Comparison of ENCODE assay signal across 8 mouse cellular contexts in genomic region chr2:73463431-73464194, GRCm38 (mm10).
DNase-seq lines count a peak whose midpoint lies in the region; ATAC-seq and TF ChIP-seq lines count a peak whose summit lies in the region.

No protein-coding gene starts in this region.

- ATAC-seq in embryonic facial prominence, embryonic 15.5 days (ENCODE audit: insufficient number of reproducible peaks, low FRiP score, low TSS enrichment, low read depth): no peak
- no peak for ATAC-seq in liver, embryonic 11.5 days (replicated peaks; ENCODE audit: low FRiP score)

- 31% methylated on average over 7 of the region's 7 CpGs for WGBS in embryonic facial prominence, embryonic 15.5 days
- 27% methylated on average over 7 of the region's 7 CpGs for WGBS in liver, embryonic 11.5 days
- 17% methylated on average over 7 of the region's 7 CpGs for WGBS in thymus, adult 2 months

- no peak overlapping the region for H3K4me3 ChIP-seq in embryonic facial prominence, embryonic 15.5 days (replicated peaks)
- H3K4me3 ChIP-seq in liver, embryonic 11.5 days (ENCODE audit: low read depth, low read length): no peak overlapping the region
- H3K4me3 ChIP-seq in thymus, adult 2 months (ENCODE audit: control insufficient read depth, insufficient read depth, low read length): no peak overlapping the region

- peaks cover 11% of the 10 kb centered on the region for H3K4me1 ChIP-seq in embryonic facial prominence, embryonic 15.5 days
- peaks cover 22% of the 10 kb centered on the region for H3K4me1 ChIP-seq in liver, embryonic 11.5 days (replicated peaks; ENCODE audit: control insufficient read depth, insufficient read depth, low read length)
- peaks cover 48% of the 10 kb centered on the region for H3K4me1 ChIP-seq in thymus, adult 2 months (replicated peaks; ENCODE audit: control insufficient read depth, insufficient read depth, low read length)

- H3K9ac ChIP-seq in embryonic facial prominence, embryonic 15.5 days: no peak overlapping the region
- H3K9ac ChIP-seq in liver, embryonic 11.5 days (ENCODE audit: low read depth, low read length): no peak overlapping the region

- 0 out of 2 replicates have a peak overlapping the region, but pooled peaks have one; percentile 30 for H3K27ac ChIP-seq in embryonic facial prominence, embryonic 15.5 days (replicated peaks)
- H3K27ac ChIP-seq in liver, embryonic 11.5 days (ENCODE audit: low read depth, low read length): peak overlapping the region; percentile 38; the same call in 1 of the 2 replicates
- H3K27ac ChIP-seq in thymus, adult 2 months (ENCODE audit: control insufficient read depth, insufficient read depth, low read length): peak overlapping the region; percentile 95

- H3K4me2 ChIP-seq in embryonic facial prominence, embryonic 15.5 days (replicated peaks): no peak overlapping the region
- no peak overlapping the region for H3K4me2 ChIP-seq in liver, embryonic 11.5 days

- no peaks in the 10 kb centered on the region for H3K9me3 ChIP-seq in embryonic facial prominence, embryonic 15.5 days (replicated peaks)
- H3K9me3 ChIP-seq in liver, embryonic 11.5 days (ENCODE audit: control insufficient read depth, low read length): no peaks in the 10 kb centered on the region

- TF ChIP-seq CTCF in thymus, adult 2 months (IDR thresholded peaks at IDR 0.05; ENCODE audit: borderline replicate concordance, control insufficient read depth, extremely low read depth, insufficient read depth, low read length, poor library complexity): 0 out of 2 replicates have a peak, but pooled peaks have one; percentile 17

- no peak for TF ChIP-seq POLR2A in thymus, adult 2 months (IDR thresholded peaks at IDR 0.05; ENCODE audit: control insufficient read depth, extremely low read depth, insufficient read depth, low read length, poor library complexity)

- DNase-seq in kidney, postnatal 14 days: peak; percentile 27
- DNase-seq in kidney, adult 18-20 months: no peak
- no peak for DNase-seq in liver, embryonic 11.5 days (ENCODE audit: low spot score)
- peak; percentile 50 for DNase-seq in thymus, adult 2 months
- no peak for DNase-seq in urinary bladder, adult 18-20 months (ENCODE audit: low spot score in 2 of 2)
- DNase-seq in right cerebral cortex, postnatal 10 days (ENCODE audit: low spot score in 2 of 2): no peak
- DNase-seq in MN1 (ENCODE audit: low spot score): no peak

- no peaks in the 10 kb centered on the region for H3K36me3 ChIP-seq in embryonic facial prominence, embryonic 15.5 days
- no peaks in the 10 kb centered on the region for H3K36me3 ChIP-seq in liver, embryonic 11.5 days (ENCODE audit: control insufficient read depth, insufficient read depth, low read length)
- no peaks in the 10 kb centered on the region for H3K36me3 ChIP-seq in thymus, adult 2 months (ENCODE audit: control insufficient read depth, insufficient read depth, low read length)

- no peaks in the 10 kb centered on the region for H3K27me3 ChIP-seq in embryonic facial prominence, embryonic 15.5 days
- no peaks in the 10 kb centered on the region for H3K27me3 ChIP-seq in liver, embryonic 11.5 days (replicated peaks; ENCODE audit: control insufficient read depth, insufficient read depth, low read length)
- no peaks in the 10 kb centered on the region for H3K27me3 ChIP-seq in thymus, adult 2 months (ENCODE audit: control insufficient read depth, insufficient read depth, low read length)

Comparison
In these comparisons a context has a peak if more than half of its experiments do, and no peak if none do; other contexts are left out.
1. DNase-seq: peak in kidney, postnatal 14 days (single experiment) and thymus, adult 2 months (single experiment); none in kidney, adult 18-20 months (single experiment), liver, embryonic 11.5 days (single experiment), urinary bladder, adult 18-20 months (0 of 2), right cerebral cortex, postnatal 10 days (0 of 2) and MN1 (single experiment).
2. H3K27ac ChIP-seq: peak in every context shown above with its lines; median percentile 95 in thymus, adult 2 months; 38 in liver, embryonic 11.5 days; 30 in embryonic facial prominence, embryonic 15.5 days.